Mouse (Mus musculus) adipocyte (in vitro differentiated cells): Measurements from ENCODE around the gene Mdh1b.

Experiments
- DNase-seq: peaks from one replicate; pipeline ENCODE4 v3.0.0-alpha.2; 2016; ENCODE audit warnings: low spot score

Mdh1b gene

GRCm38 (mm10) chr1:63730240-63730771, at the start of gene Mdh1b, which contains the start of gene Fastkd2:
Mdh1b (minus strand) TSS chr1:63730318.
Fastkd2 (plus strand) TSS chr1:63730614.
- DNase-seq, result peak; percentile 93

GRCm38 (mm10) chr1:63776902-63777630, 46.9 kb upstream of the Mdh1b start:
- DNase-seq, result no peak

GRCm38 (mm10) chr1:63776396-63776795, 46.3 kb upstream of the Mdh1b start:
- DNase-seq, result peak; percentile 28

GRCm38 (mm10) chr1:63770309-63770708, 40.2 kb upstream of the Mdh1b start:
- DNase-seq, result no peak

GRCm38 (mm10) chr1:63769167-63769566, 39.0 kb upstream of the Mdh1b start, which contains the start of gene 4933402D24Rik:
4933402D24Rik (minus strand) TSS chr1:63769267.
- no peak for DNase-seq

- DNase-seq, result peak; percentile 43
These were observed 38.0 kb upstream of the Mdh1b start for GRCm38 (mm10) chr1:63768112-63768511.

- DNase-seq, result no peak
These were observed 34.3 kb upstream of the Mdh1b start for GRCm38 (mm10) chr1:63764395-63764794.

GRCm38 (mm10) chr1:63763881-63764386, 33.8 kb upstream of the Mdh1b start:
- no peak for DNase-seq

GRCm38 (mm10) chr1:63763212-63763694, 33.1 kb upstream of the Mdh1b start:
- DNase-seq, result peak; percentile 70

- no peak for DNase-seq
These were observed 25.9 kb upstream of the Mdh1b start for GRCm38 (mm10) chr1:63756005-63756404.

- DNase-seq, result no peak
These were observed 322 bp downstream of the Mdh1b start for GRCm38 (mm10) chr1:63729796-63730195.

GRCm38 (mm10) chr1:63720161-63720560, 10.0 kb downstream of the Mdh1b start:
- DNase-seq, result no peak

- DNase-seq, result peak; percentile 78
These were observed 21.2 kb downstream of the Mdh1b start for GRCm38 (mm10) chr1:63708876-63709275.

GRCm38 (mm10) chr1:63705733-63706132, 24.4 kb downstream of the Mdh1b start:
- peak; percentile 36 for DNase-seq

GRCm38 (mm10) chr1:63696861-63697260, 33.3 kb downstream of the Mdh1b start:
- no peak for DNase-seq

- no peak for DNase-seq
These were observed 43.3 kb downstream of the Mdh1b start, which contains the start of gene Dytn for GRCm38 (mm10) chr1:63686827-63687226. Dytn (minus strand) TSS chr1:63686927.

- no peak for DNase-seq
These were observed 54.1 kb downstream of the Mdh1b start for GRCm38 (mm10) chr1:63675975-63676374.

GRCm38 (mm10) chr1:63668852-63669160, 61.3 kb downstream of the Mdh1b start:
- peak; percentile 69 for DNase-seq

- no peak for DNase-seq
These were observed 61.9 kb downstream of the Mdh1b start for GRCm38 (mm10) chr1:63667949-63668851.

GRCm38 (mm10) chr1:63667201-63667948, 62.7 kb downstream of the Mdh1b start:
- DNase-seq, result no peak

GRCm38 (mm10) chr1:63666089-63666488, 64.0 kb downstream of the Mdh1b start:
- no peak for DNase-seq

GRCm38 (mm10) chr1:63659591-63659990, 70.5 kb downstream of the Mdh1b start:
- DNase-seq, result peak; percentile 82
